Mouse (Mus musculus): ENCODE data around the gene Sh2d1b2. TPM values are rescaled to one million over a fixed set of nuclear protein-coding genes. Genes with fewer than 3 reads are reported as not detected.

The Sh2d1b2 gene
- polyA plus RNA-seq, 1 experiment from 2014 or later: not detected

DNA sequence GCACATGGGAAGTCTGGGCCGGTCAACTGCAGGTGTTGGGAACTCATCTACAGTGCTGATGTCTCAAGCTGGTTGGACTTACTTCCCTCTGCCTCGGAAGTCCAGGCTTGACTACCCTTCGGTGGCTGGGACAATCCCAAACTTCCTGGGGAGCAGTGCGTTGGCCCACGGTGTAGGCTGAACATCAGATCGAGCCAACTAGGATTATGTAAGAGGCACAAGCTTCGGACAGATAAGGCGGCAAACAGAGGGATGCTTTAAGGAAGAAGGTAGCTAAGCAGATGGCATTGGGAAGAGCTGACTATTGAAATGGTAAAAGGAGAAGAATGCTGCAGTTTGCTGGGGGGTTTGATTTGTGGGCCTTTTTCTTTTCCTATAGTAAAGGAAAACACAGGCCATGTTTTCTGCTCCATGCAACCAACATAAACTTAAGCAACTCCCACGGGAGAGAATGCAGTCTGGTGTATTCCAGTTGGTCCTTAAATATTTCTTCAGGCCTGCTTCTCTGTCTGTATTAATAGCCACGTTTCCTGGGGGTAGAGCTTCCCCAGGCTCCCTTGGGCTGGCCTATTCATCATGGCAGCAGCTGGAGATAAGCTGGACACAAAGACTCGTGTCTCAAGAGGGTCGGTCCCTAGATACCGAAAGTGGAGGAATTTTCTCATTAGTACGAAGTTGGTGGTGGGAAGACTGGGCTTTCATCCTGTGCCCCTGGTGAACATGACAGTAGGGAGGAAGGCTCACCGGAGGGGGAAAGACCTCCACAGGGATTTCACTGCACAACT, 62.4 kb downstream of the Sh2d1b2 start:
- H3K9ac ChIP-seq (ENCODE audit: low read length): no peak overlapping the region
- peaks cover 3% of the 10 kb centered on the region; the same call in 1 of the 2 replicates for H3K4me1 ChIP-seq (ENCODE audit: control insufficient read depth, insufficient read depth, low read length)
- 61% methylated on average over 15 of the region's 15 CpGs for WGBS
- H3K27me3 ChIP-seq (ENCODE audit: control insufficient read depth, insufficient read depth, low read length): no peaks in the 10 kb centered on the region
- DNase-seq (ENCODE audit: low spot score, missing footprints) (peak; percentile 89), ATAC-seq (ENCODE audit: low FRiP score) (peak; percentile 61; the same call in 1 of the 2 replicates)
- no peaks in the 10 kb centered on the region for H3K9me3 ChIP-seq (ENCODE audit: control insufficient read depth, low read length)
- H3K4me3 ChIP-seq (ENCODE audit: low read depth, low read length): no peak overlapping the region
- H3K27ac ChIP-seq (ENCODE audit: low read depth, low read length): no peak overlapping the region; the same call in 1 of the 2 replicates
- H3K36me3 ChIP-seq (ENCODE audit: control insufficient read depth, insufficient read depth, low read length): no peaks in the 10 kb centered on the region
- H3K4me2 ChIP-seq: no peak overlapping the region

DNA sequence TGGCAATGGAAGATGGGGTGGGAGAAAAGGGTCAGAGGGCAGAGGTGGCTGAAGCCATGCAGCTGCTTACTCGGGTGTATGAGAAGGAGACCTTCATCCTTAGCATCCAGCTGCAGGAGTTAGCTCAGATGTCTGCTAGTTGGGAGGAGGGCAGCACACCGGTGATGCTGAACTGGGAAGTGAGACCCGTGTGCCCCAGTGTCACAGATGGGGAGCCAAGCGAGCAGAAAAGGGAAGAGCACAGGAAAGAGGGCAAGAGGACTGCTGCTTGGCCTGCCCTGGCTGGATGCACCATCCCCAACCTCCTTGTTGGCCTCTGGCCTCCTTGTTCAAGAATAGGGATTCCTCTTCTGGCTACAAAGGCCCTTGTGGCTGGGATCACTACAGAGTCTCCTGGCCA, 66.9 kb downstream of the Sh2d1b2 start:
- ATAC-seq (ENCODE audit: low FRiP score) (no peak), DNase-seq (ENCODE audit: low spot score, missing footprints) (no peak)
- no peaks in the 10 kb centered on the region for H3K27me3 ChIP-seq (ENCODE audit: control insufficient read depth, insufficient read depth, low read length)
- H3K9ac ChIP-seq (ENCODE audit: low read length): no peak overlapping the region
- H3K4me1 ChIP-seq (ENCODE audit: control insufficient read depth, insufficient read depth, low read length): peaks cover 3% of the 10 kb centered on the region; the same call in 1 of the 2 replicates
- no peak overlapping the region for H3K4me3 ChIP-seq (ENCODE audit: low read depth, low read length)
- H3K9me3 ChIP-seq (ENCODE audit: control insufficient read depth, low read length): no peaks in the 10 kb centered on the region
- H3K36me3 ChIP-seq (ENCODE audit: control insufficient read depth, insufficient read depth, low read length): no peaks in the 10 kb centered on the region
- no peak overlapping the region for H3K4me2 ChIP-seq
- H3K27ac ChIP-seq (ENCODE audit: low read depth, low read length): no peak overlapping the region
- 82% methylated on average over 4 of the region's 4 CpGs for WGBS

DNA sequence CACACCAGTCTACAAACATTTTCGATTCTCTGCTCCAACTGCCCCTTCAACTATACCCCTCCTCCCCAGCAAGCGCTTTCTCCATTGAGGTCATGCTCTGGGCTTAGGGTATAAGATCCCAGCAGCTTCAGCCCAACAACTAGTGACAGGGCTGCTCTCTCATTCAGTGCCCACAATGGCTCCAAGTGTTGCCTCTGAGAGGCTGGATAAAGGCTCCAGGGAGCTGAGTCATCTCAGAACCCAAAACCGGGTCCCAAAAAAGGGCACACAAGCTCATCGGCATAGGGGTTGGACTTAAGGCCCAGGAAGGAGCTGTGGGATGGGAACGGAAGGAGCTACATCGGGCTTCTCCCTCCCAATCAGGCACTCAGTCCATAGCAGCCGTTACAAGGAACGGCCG, 69.1 kb downstream of the Sh2d1b2 start:
- H3K27me3 ChIP-seq (ENCODE audit: control insufficient read depth, insufficient read depth, low read length): no peaks in the 10 kb centered on the region
- no peaks in the 10 kb centered on the region for H3K36me3 ChIP-seq (ENCODE audit: control insufficient read depth, insufficient read depth, low read length)
- no peak overlapping the region for H3K4me2 ChIP-seq
- no peak overlapping the region for H3K4me3 ChIP-seq (ENCODE audit: low read depth, low read length)
- 95% methylated on average over 9 of the region's 9 CpGs for WGBS
- H3K9me3 ChIP-seq (ENCODE audit: control insufficient read depth, low read length): no peaks in the 10 kb centered on the region
- no peaks in the 10 kb centered on the region for H3K4me1 ChIP-seq (ENCODE audit: control insufficient read depth, insufficient read depth, low read length)
- H3K9ac ChIP-seq (ENCODE audit: low read length): no peak overlapping the region
- DNase-seq (ENCODE audit: low spot score, missing footprints) (no peak), ATAC-seq (ENCODE audit: low FRiP score) (no peak)
- no peak overlapping the region for H3K27ac ChIP-seq (ENCODE audit: low read depth, low read length)

GRCm38 (mm10) chr1:170302456-170302855, 69.9 kb downstream of the Sh2d1b2 start:
- Histone ChIP-seq H3K9me3 (ENCODE audit: control insufficient read depth, low read length) (no peaks in the 10 kb centered on the region), H3K4me1 (ENCODE audit: control insufficient read depth, insufficient read depth, low read length) (no peaks in the 10 kb centered on the region), H3K36me3 (ENCODE audit: control insufficient read depth, insufficient read depth, low read length) (no peaks in the 10 kb centered on the region), H3K27ac (ENCODE audit: low read depth, low read length) (no peak overlapping the region), H3K9ac (ENCODE audit: low read length) (no peak overlapping the region), H3K4me3 (ENCODE audit: low read depth, low read length) (no peak overlapping the region), H3K27me3 (ENCODE audit: control insufficient read depth, insufficient read depth, low read length) (no peaks in the 10 kb centered on the region), H3K4me2 (no peak overlapping the region)
- ATAC-seq (ENCODE audit: low FRiP score) (no peak), DNase-seq (ENCODE audit: low spot score, missing footprints) (no peak)
- 66% methylated on average over 6 of the region's 6 CpGs for WGBS

- no peak overlapping the region for H3K27ac ChIP-seq (ENCODE audit: low read depth, low read length)
- H3K9me3 ChIP-seq (ENCODE audit: control insufficient read depth, low read length): no peaks in the 10 kb centered on the region
- DNase-seq (ENCODE audit: low spot score, missing footprints) (peak; percentile 88), ATAC-seq (ENCODE audit: low FRiP score) (no peak)
- H3K4me1 ChIP-seq (ENCODE audit: control insufficient read depth, insufficient read depth, low read length): no peaks in the 10 kb centered on the region
- 38% methylated on average over 6 of the region's 6 CpGs for WGBS
- H3K27me3 ChIP-seq (ENCODE audit: control insufficient read depth, insufficient read depth, low read length): no peaks in the 10 kb centered on the region
- H3K4me3 ChIP-seq (ENCODE audit: low read depth, low read length): no peak overlapping the region
- no peaks in the 10 kb centered on the region for H3K36me3 ChIP-seq (ENCODE audit: control insufficient read depth, insufficient read depth, low read length)
- no peak overlapping the region for H3K9ac ChIP-seq (ENCODE audit: low read length)
- H3K4me2 ChIP-seq: no peak overlapping the region
These were observed 70.6 kb downstream of the Sh2d1b2 start for GRCm38 (mm10) chr1:170303103-170303502.

Other genes with a start within 250 kb of the Sh2d1b2 start
- gene Ddr2, start 122.0 kb upstream of the Sh2d1b2 start, polyA plus RNA-seq (2014; fragmentation: Nextera tagmentation; extraction: Ambion mirVana): 21.6 and 23.1 TPM in 2 replicates
- 61.7 and 67.7 TPM in 2 replicates for gene Uap1, start 57.8 kb upstream of the Sh2d1b2 start, polyA plus RNA-seq (2014; fragmentation: Nextera tagmentation; extraction: Ambion mirVana)
- gene Uhmk1, start 17.4 kb upstream of the Sh2d1b2 start, polyA plus RNA-seq (2014; fragmentation: Nextera tagmentation; extraction: Ambion mirVana): 16.3 and 17.4 TPM in 2 replicates
- not detected in 2 replicates for gene Sh2d1b1, start 44.6 kb downstream of the Sh2d1b2 start, polyA plus RNA-seq (2014; fragmentation: Nextera tagmentation; extraction: Ambion mirVana)
- 1.9 and 2.4 TPM in 2 replicates for gene Gm7694, start 73.6 kb downstream of the Sh2d1b2 start, polyA plus RNA-seq (2014; fragmentation: Nextera tagmentation; extraction: Ambion mirVana)
- gene Spata46, start 76.1 kb downstream of the Sh2d1b2 start, polyA plus RNA-seq (2014; fragmentation: Nextera tagmentation; extraction: Ambion mirVana): 0.51 and 0.90 TPM in 2 replicates